Mouse (Mus musculus): ENCODE measurements around the gene Rnf123.

DNA sequence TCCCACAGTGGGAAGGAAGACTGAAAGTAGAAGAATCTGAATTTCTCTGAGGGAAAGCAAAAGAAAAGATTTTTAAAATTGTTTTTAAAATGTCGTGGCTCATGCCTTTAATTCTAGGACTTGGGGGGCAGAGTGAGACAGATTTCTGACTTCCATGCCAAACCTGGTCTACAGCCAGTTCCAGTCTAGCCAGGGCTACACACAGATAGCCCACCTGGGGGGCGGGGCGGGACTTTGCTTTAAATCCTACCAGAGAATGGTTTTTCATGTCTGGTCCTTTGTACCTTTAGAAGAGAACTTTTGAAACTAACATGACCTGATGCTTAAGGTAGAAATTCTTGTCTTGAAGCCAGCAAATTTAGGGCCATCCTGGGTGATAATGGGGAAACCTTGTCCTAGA is 59.9 kb downstream of the Rnf123 start:
- TF ChIP-seq CTCF (IDR thresholded peaks at IDR 0.05; ENCODE audit: control insufficient read depth, insufficient read depth, insufficient replicate concordance, low read depth, low read length) (no peak), POLR2A (IDR thresholded peaks at IDR 0.05; ENCODE audit: control insufficient read depth, low read depth, low read length) (no peak)
